Mouse (Mus musculus): Measurements from ENCODE around the gene Serpina3j.
"Not testable (repeated sequence)": the region's sequence is repeated elsewhere in the genome, so short reads cannot be mapped to it uniquely, and the experiment has no call there.

The Serpina3j gene

GRCm38 (mm10) chr12:104314253-104314652 is at the start of gene Serpina3j:
Gene Serpina3j (plus strand): TSS chr12:104314553.
- no peak for DNase-seq (ENCODE audit: low spot score)

GRCm38 (mm10) chr12:104266374-104266773 is 48.0 kb upstream of the Serpina3j start:
- no peak for DNase-seq (ENCODE audit: low spot score)

- DNase-seq (ENCODE audit: low spot score): no peak
Observed at GRCm38 (mm10) chr12:104278216-104279055, 35.9 kb upstream of the Serpina3j start.

DNA sequence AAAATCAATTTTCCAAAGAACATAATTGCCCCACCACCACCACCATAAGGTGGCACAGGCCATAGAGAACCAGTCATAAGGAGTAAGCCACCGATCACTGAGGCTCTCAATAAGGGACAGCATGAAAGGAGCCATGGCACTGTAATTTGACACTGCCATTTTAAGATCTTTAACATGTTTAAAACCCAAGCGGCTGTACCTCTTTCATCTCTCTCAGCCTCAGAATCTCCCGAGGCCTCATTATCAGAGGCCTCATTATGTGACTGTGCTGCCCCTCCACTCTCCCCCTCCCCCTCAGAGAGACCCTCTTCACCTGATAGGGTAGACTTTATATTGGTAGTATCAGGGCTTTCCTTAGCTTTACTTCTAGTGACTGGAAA is 35.3 kb upstream of the Serpina3j start:
- DNase-seq (ENCODE audit: low spot score): no peak

DNA sequence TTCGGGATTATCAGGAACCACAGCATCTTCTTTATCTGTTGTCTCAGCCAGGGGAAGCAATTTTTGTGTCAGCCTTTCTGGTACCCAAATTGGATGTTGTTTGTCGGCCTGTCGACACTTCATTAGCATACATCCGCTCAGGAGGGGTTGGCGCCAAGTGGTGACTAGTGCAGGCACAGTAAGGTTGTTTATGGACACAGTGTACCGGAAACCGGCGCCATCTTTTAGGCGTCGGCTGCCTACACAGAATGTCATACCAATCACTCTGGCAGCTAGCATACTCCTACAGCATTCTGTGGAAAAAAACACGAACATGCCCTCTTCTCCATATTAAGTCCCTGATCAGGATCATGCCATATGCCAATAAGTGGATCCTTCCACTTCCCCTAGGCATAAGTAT is 31.0 kb upstream of the Serpina3j start:
- DNase-seq (ENCODE audit: low spot score): no peak

DNA sequence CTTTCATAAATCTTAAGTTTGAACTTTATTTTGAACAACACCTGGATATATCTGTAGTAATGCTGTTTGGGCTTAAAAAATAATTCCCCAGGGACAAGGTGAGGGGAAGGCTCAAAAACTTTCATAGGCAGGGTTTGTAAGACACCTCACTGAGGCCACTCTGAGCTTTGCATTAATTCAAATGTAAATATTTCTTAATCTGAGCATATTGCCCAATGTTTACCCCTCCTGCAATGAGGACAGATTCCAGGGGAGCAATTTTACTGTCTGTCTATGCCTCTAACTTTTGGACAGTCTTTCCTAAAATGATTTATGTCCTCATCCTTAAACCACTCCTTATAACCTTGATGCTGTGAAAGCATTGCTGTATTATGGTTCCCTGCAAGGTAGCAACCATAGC is 26.0 kb upstream of the Serpina3j start:
- no peak for DNase-seq (ENCODE audit: low spot score)

DNA sequence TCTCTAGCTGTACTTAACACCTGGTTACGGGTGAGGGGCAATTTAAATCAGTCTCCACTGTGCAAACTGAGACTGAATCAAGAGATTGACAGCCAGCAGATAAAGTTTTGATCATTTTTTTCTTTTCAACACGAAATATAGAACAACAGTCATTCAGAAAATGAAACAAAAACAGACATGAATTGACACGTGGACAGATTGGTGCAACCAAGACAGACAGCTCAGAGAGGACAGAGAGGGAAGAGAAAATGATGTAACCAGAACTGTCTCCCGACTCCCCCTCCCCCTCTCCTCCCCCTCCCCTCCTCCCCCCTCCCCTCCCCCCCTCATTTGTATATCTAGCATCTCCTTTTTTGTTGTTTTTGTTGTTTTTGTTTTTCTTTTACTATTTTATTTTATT is 24.5 kb upstream of the Serpina3j start:
- DNase-seq (ENCODE audit: low spot score): no peak

DNA sequence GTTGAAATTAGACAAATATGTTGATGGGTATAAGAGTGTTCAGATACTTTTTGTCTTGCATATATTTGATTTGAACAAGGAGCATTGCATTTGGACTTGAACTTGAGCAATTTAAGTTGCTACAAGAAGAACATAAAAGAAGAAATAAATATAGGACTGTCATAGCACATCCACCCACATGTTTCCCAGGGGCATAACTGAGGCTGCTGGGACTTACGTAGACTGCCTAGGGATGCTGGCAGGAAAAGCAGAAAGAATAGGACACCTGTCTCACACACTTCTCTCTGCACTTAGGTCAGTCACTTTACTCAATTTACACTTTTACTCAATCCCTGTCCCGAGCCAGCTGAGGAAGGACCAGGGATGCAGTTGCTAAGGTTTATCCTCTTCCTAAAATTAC is 20.4 kb upstream of the Serpina3j start:
- no peak for DNase-seq (ENCODE audit: low spot score)

DNA sequence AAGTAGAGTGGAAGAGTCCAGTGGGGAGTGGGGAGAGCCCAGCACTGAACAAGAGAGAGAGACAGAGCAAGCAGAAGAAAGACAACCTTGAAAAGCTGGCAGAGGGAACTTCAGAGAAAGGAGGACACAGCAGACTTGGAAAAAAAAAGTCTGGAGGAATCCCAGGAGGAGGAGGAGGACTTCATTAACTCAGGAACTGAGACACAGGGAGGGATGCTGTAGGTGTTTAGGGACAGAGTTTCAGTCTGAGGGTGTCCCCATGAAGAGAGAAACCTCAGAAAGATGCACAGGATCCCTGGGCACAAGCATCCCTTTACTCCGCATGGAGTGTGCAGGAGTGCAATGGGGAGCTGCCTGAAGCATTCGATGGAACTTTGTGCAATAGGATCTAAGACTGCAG is 16.3 kb upstream of the Serpina3j start:
- DNase-seq (ENCODE audit: low spot score): no peak

- DNase-seq (ENCODE audit: low spot score): no peak
Observed at GRCm38 (mm10) chr12:104305991-104306390, 8.4 kb upstream of the Serpina3j start.

DNA sequence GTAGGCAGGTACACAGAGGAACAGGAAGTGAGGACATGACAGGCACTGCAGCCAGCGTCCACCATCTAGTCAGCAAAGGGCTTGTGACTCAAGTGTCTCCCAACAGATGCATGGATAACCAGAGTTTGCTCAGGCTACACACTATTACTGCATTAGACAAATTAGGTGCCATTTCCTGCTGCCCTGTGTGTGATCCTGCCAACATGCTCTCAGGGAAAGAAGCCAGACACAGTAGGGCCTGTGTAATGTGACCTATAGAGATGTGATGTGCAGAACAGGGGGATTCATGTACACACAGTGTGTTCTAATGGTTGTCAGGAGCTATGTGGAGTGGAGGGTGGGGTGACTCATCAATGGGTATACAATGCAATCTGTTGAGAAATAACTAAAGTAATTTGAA is 8.1 kb downstream of the Serpina3j start:
- no peak for DNase-seq (ENCODE audit: low spot score)

- no peak for DNase-seq (ENCODE audit: low spot score)
Observed at GRCm38 (mm10) chr12:104331701-104332100, 17.3 kb downstream of the Serpina3j start.

GRCm38 (mm10) chr12:104336873-104337272 is 22.5 kb downstream of the Serpina3j start:
- DNase-seq (ENCODE audit: low spot score): not testable (repeated sequence)

GRCm38 (mm10) chr12:104338226-104338625 is 23.9 kb downstream of the Serpina3j start, which contains the start of the genes Serpina3k and Serpina3m:
Gene Serpina3k (plus strand): TSS chr12:104338486.
Gene Serpina3m (plus strand): TSS chr12:104338486.
- not testable (repeated sequence) for DNase-seq (ENCODE audit: low spot score)

DNA sequence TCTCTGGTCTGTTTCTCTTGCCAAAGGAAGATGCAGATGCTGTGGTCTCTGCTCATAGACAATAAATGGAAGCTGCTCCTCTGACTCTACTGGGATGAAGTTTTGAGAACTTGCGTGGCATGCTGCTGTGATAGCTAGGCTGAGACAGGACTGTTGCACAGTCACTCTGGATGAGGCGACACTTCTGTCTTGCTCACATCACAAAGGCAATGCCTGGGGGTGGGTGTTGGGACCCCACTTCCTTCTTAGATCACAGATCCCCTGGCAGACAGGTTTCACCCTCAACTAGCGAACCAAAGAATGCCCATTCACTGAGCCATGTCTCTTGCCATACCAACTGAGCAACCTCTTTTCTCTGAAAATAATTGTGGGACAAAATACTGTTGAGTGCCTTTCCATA is 24.4 kb downstream of the Serpina3j start:
- no peak for DNase-seq (ENCODE audit: low spot score)

- DNase-seq (ENCODE audit: low spot score): not testable (repeated sequence)
Observed at GRCm38 (mm10) chr12:104342489-104342888, 28.1 kb downstream of the Serpina3j start.

DNA sequence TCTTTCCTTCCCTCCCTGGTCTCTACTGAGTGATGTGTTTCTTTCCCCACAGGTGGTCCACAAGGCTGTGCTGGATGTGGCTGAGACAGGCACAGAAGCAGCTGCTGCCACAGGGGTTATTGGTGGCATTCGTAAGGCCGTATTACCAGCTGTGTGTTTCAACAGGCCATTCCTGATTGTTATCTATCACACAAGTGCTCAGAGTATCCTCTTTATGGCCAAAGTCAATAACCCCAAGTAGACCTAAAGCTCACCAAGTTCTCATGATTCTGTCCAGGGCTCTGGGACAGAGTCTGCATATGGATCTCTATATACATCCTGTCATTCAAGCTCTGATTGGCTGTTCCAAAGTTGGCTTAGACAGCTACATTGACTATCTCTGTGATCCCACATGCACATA is 30.8 kb downstream of the Serpina3j start:
- no peak for DNase-seq (ENCODE audit: low spot score)

- DNase-seq (ENCODE audit: low spot score): no peak
Observed at GRCm38 (mm10) chr12:104345707-104346106, 31.4 kb downstream of the Serpina3j start.

DNA sequence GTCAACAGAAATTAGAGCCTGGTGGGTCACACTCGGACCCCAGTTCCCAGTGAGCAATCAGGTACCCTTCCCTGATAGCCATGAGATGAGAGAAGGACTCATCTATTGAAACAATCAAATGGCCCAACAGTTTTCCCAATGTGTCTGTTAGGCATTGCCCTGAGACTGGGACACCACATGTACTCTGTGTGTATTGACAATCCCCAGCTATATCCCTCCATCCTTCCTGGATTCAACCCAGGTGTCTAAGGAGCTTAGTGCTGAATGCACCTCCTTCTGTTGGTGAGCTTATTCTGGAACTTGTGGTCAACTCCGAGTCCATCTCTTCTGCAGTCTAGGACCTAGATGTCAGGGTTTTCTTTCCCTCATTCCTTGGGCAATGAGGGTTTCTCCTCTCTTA is 32.7 kb downstream of the Serpina3j start:
- DNase-seq (ENCODE audit: low spot score): no peak

DNA sequence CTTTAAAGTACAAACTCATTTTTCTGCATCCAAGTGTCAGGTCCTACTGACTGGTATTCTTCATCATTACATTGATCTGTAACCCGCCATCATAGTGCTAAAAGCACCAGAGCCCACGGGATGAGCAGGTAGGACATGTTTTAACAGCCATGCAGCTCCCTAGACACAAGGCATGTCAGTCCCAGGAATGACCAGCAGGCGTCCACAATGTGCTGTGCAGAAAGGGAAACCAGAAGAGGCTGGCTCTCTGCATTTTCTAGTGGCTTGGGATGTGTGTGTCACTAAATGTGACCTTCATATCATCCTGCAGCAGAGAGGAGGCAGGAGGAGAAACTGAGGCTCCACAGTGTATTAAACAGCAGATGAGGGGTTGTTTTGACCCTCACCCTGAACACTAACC is 37.5 kb downstream of the Serpina3j start:
- peak; percentile 57 for DNase-seq (ENCODE audit: low spot score)

GRCm38 (mm10) chr12:104356006-104356405 is 41.7 kb downstream of the Serpina3j start:
- no peak for DNase-seq (ENCODE audit: low spot score)

- no peak for DNase-seq (ENCODE audit: low spot score)
Observed at GRCm38 (mm10) chr12:104369986-104370385, 55.6 kb downstream of the Serpina3j start.
